In the genomic region with DNA sequence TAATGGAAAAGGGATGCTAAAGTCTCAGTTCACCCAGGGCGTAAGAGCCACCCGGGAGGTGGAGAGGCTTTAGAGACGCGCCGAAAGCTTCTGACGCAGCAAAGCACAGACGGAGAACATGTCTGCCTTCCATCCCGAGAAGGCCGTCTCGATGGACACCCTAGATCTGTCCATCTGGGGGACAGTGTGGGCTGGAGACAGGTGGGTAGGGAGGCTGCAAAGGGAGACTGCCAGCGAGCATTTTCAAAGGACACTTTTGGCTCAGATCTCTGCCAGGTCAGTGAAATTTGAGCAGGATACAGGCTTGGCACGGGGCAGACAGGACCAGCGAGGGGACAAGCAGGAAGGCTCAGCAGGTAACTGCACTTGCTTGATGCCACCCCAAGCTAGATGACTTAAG, we compare ENCODE assay signal across 23 mouse cellular contexts. TPM values are rescaled to one million over a fixed set of nuclear protein-coding genes. Genes with fewer than 3 reads are reported as not detected.
DNase-seq lines count a peak whose midpoint lies in the region; ATAC-seq and TF ChIP-seq lines count a peak whose summit lies in the region.
"Had no signal": no experiment of that assay in that cellular context is flagged by ENCODE, and none has a peak within 500 bp of the region (broad histone marks: within the 10 kb centered on the region; RNA-seq: fewer than 3 reads in every experiment).

No protein-coding gene starts in this region.

- H3K4me1 ChIP-seq in midbrain, embryonic 11.5 days (ENCODE audit: control insufficient read depth, insufficient read depth, low read length) = no peaks in the 10 kb centered on the region
- H3K4me1 ChIP-seq in midbrain, embryonic 10.5 days = no peaks in the 10 kb centered on the region
- H3K4me1 ChIP-seq in liver, postnatal 0 days (ENCODE audit: insufficient read depth) = no peaks in the 10 kb centered on the region
- H3K4me1 ChIP-seq: forebrain, embryonic 10.5 days; hindbrain, embryonic 13.5 days had no signal

- H3K4me3 ChIP-seq in midbrain, embryonic 11.5 days (ENCODE audit: low read depth, low read length) = no peak overlapping the region
- no peak overlapping the region for H3K4me3 ChIP-seq in midbrain, embryonic 10.5 days
- H3K4me3 ChIP-seq in liver, postnatal 0 days (ENCODE audit: low read depth, low read length) = no peak overlapping the region
- H3K4me3 ChIP-seq: embryonic facial prominence, embryonic 15.5 days; erythroblast, embryonic 14.5 days; forebrain, embryonic 10.5 days; heart, embryonic 15.5 days; hindbrain, embryonic 13.5 days had no signal

- ATAC-seq in midbrain, embryonic 11.5 days (ENCODE audit: low FRiP score) = no peak
- no peak for ATAC-seq in liver, postnatal 0 days
- ATAC-seq: forebrain, embryonic 14.5 days; hindbrain, postnatal 0 days had no signal

- no peaks in the 10 kb centered on the region for H3K9me3 ChIP-seq in midbrain, embryonic 11.5 days (ENCODE audit: control insufficient read depth, low read length)
- H3K9me3 ChIP-seq in midbrain, embryonic 10.5 days (replicated peaks) = no peaks in the 10 kb centered on the region
- no peaks in the 10 kb centered on the region for H3K9me3 ChIP-seq in liver, postnatal 0 days (ENCODE audit: low read length)
- H3K9me3 ChIP-seq: embryonic facial prominence, embryonic 15.5 days; forebrain, embryonic 10.5 days; G1E; heart, embryonic 15.5 days; hindbrain, embryonic 13.5 days had no signal

- H3K27me3 ChIP-seq in midbrain, embryonic 11.5 days (ENCODE audit: control insufficient read depth, insufficient read depth, low read length) = no peaks in the 10 kb centered on the region
- no peaks in the 10 kb centered on the region for H3K27me3 ChIP-seq in midbrain, embryonic 10.5 days (ENCODE audit: low read depth, poor library complexity, severe bottlenecking)
- H3K27me3 ChIP-seq in liver, postnatal 0 days (ENCODE audit: insufficient read depth, low read length) = no peaks in the 10 kb centered on the region
- H3K27me3 ChIP-seq: CH12.LX; embryonic facial prominence, embryonic 15.5 days; heart, embryonic 15.5 days; hindbrain, embryonic 13.5 days had no signal

- WGBS in midbrain, embryonic 11.5 days = 93% methylated on average over 13 of the region's 13 CpGs
- WGBS in midbrain, embryonic 10.5 days = 94% methylated on average over 13 of the region's 13 CpGs
- WGBS in liver, postnatal 0 days (ENCODE audit: insufficient replicate concordance) = 90% methylated on average over 12 of the region's 13 CpGs

- H3K36me3 ChIP-seq in midbrain, embryonic 11.5 days (ENCODE audit: control insufficient read depth, insufficient read depth, low read length) = no peaks in the 10 kb centered on the region
- no peaks in the 10 kb centered on the region for H3K36me3 ChIP-seq in midbrain, embryonic 10.5 days
- no peaks in the 10 kb centered on the region for H3K36me3 ChIP-seq in liver, postnatal 0 days (replicated peaks; ENCODE audit: insufficient read depth, low read length)
- H3K36me3 ChIP-seq: embryonic facial prominence, embryonic 15.5 days; forebrain, embryonic 10.5 days; G1E; heart, embryonic 15.5 days; hindbrain, embryonic 13.5 days had no signal

- no peak for TF ChIP-seq CTCF in liver, postnatal 0 days (IDR thresholded peaks at IDR 0.05; ENCODE audit: low read depth)

- H3K9ac ChIP-seq in midbrain, embryonic 11.5 days (ENCODE audit: low read length) = no peak overlapping the region
- no peak overlapping the region for H3K9ac ChIP-seq in liver, postnatal 0 days (replicated peaks)
- H3K9ac ChIP-seq: embryonic facial prominence, embryonic 15.5 days; heart, embryonic 15.5 days; hindbrain, embryonic 13.5 days had no signal

- H3K27ac ChIP-seq in midbrain, embryonic 11.5 days (ENCODE audit: low read depth, low read length) = no peak overlapping the region
- H3K27ac ChIP-seq in midbrain, embryonic 10.5 days (replicated peaks) = no peak overlapping the region
- H3K27ac ChIP-seq in liver, postnatal 0 days (ENCODE audit: low read depth) = no peak overlapping the region
- H3K27ac ChIP-seq: embryonic facial prominence, embryonic 15.5 days; forebrain, embryonic 10.5 days; heart, embryonic 15.5 days; hindbrain, embryonic 13.5 days; hindbrain, postnatal 0 days had no signal

- peak; percentile 4 for DNase-seq in midbrain, embryonic 11.5 days (ENCODE audit: low spot score, missing footprints)
- no peak for DNase-seq in midbrain, embryonic 10.5 days (ENCODE audit: low spot score)
- peak; percentile 58 to 65 for DNase-seq in cerebellum, adult 18-20 months
- peak; percentile 83 for DNase-seq in cerebellum, adult 9-11 months
- peak; percentile 44 to 48 for DNase-seq in cerebellum, postnatal 36 days
- DNase-seq in left cerebral cortex, postnatal 4 days = no peak
- no peak for DNase-seq in liver, postnatal 0 days
- DNase-seq in heart, adult 9 months (ENCODE audit: low spot score in 2 of 2) = no peak
- DNase-seq: adrenal gland, postnatal 10 days; gastrocnemius, postnatal 36 days; heart, adult 11 months; heart, postnatal 14 days; kidney, adult 11 months had no signal

- no peak for TF ChIP-seq EP300 in liver, postnatal 0 days (IDR thresholded peaks at IDR 0.05; ENCODE audit: low read depth)

- intact Hi-C loops in left cerebral cortex, postnatal 4 days (cut with DNase I) = no loop called here

- H3K4me2 ChIP-seq in midbrain, embryonic 11.5 days = no peak overlapping the region
- H3K4me2 ChIP-seq in liver, postnatal 0 days (ENCODE audit: low read depth, low read length) = no peak overlapping the region
- H3K4me2 ChIP-seq: embryonic facial prominence, embryonic 15.5 days; heart, embryonic 11.5 days; heart, embryonic 15.5 days; hindbrain, embryonic 13.5 days had no signal

RNA-seq across cellular contexts. Expression of gene Akap12, which starts 9.9 kb away (rescaled TPM):
- 42.1 and 44.1 TPM in 2 replicates for polyA plus RNA-seq in midbrain, embryonic 11.5 days (2014; fragmentation: Nextera tagmentation; extraction: Ambion mirVana)
- 30.9 and 40.7 TPM in 2 replicates for polyA plus RNA-seq in midbrain, embryonic 10.5 days (2016; fragmentation: Nextera tagmentation; extraction: Ambion mirVana)
- 10 to 100 TPM; 61.6 to 63.4 TPM for total RNA-seq in left cerebral cortex, postnatal 4 days (2021)
- 3.4 and 3.9 TPM in 2 replicates for polyA plus RNA-seq in liver, postnatal 0 days (2015; fragmentation: Nextera tagmentation; extraction: Ambion mirVana)
- polyA plus RNA-seq: G1E had no signal

Comparison
In these comparisons a context has a peak if more than half of its experiments do, and no peak if none do; other contexts are left out.
1. DNase-seq: peak in midbrain, embryonic 11.5 days (single experiment), cerebellum, adult 18-20 months (2 of 2), cerebellum, adult 9-11 months (single experiment) and cerebellum, postnatal 36 days (2 of 2); none in midbrain, embryonic 10.5 days (single experiment), left cerebral cortex, postnatal 4 days (single experiment), liver, postnatal 0 days (single experiment) and heart, adult 9 months (0 of 2).